Mouse (Mus musculus): ENCODE measurements around the gene 4930455H04Rik. TPM values are rescaled to one million over a fixed set of nuclear protein-coding genes. Genes with fewer than 3 reads are reported as not detected.

Gene 4930455H04Rik
- total and polyA plus RNA-seq, 2 experiments = 0.09 TPM; not detected in 1

GRCm38 (mm10) chr3:117024111-117024510 lies 56.0 kb downstream of the 4930455H04Rik start:
- WGBS = 72% methylated on average over 1 of the region's 1 CpGs
- Histone ChIP-seq H3K27me3 (ENCODE audit: control insufficient read depth, insufficient read depth, low read length) (no peaks in the 10 kb centered on the region), H3K9ac (ENCODE audit: low read depth, low read length) (no peak overlapping the region), H3K27ac (replicated peaks; ENCODE audit: insufficient read depth, low read depth, low read length) (no peak overlapping the region), H3K4me1 (ENCODE audit: control insufficient read depth, insufficient read depth, low read length) (no peaks in the 10 kb centered on the region), H3K36me3 (ENCODE audit: control insufficient read depth, insufficient read depth, low read length) (no peaks in the 10 kb centered on the region), H3K79me2 (ENCODE audit: control insufficient read depth, insufficient read depth, low read length) (no peaks in the 10 kb centered on the region), H3K4me3 (ENCODE audit: insufficient read depth, low read depth, low read length) (no peak overlapping the region)
- no peak for TF ChIP-seq POLR2A (IDR thresholded peaks at IDR 0.05; ENCODE audit: extremely low read depth, insufficient read depth, low read length)
- TF ChIP-seq CTCF (IDR thresholded peaks at IDR 0.05; ENCODE audit: low read depth, low read length) = no peak
- no peak for DNase-seq (ENCODE audit: extremely low read depth, low read depth, low spot score)

GRCm38 (mm10) chr3:117024557-117024956 lies 56.5 kb downstream of the 4930455H04Rik start:
- Histone ChIP-seq H3K9ac (ENCODE audit: low read depth, low read length) (no peak overlapping the region), H3K79me2 (ENCODE audit: control insufficient read depth, insufficient read depth, low read length) (no peaks in the 10 kb centered on the region), H3K4me3 (ENCODE audit: insufficient read depth, low read depth, low read length) (no peak overlapping the region), H3K4me1 (ENCODE audit: control insufficient read depth, insufficient read depth, low read length) (no peaks in the 10 kb centered on the region), H3K27me3 (ENCODE audit: control insufficient read depth, insufficient read depth, low read length) (no peaks in the 10 kb centered on the region), H3K36me3 (ENCODE audit: control insufficient read depth, insufficient read depth, low read length) (no peaks in the 10 kb centered on the region), H3K27ac (replicated peaks; ENCODE audit: insufficient read depth, low read depth, low read length) (no peak overlapping the region)
- TF ChIP-seq POLR2A (IDR thresholded peaks at IDR 0.05; ENCODE audit: extremely low read depth, insufficient read depth, low read length) (no peak), CTCF (IDR thresholded peaks at IDR 0.05; ENCODE audit: low read depth, low read length) (no peak)
- DNase-seq (ENCODE audit: extremely low read depth, low read depth, low spot score) = no peak
- WGBS = 59% methylated on average over 5 of the region's 5 CpGs

- H3K79me2 ChIP-seq (ENCODE audit: control insufficient read depth, insufficient read depth, low read length) = no peaks in the 10 kb centered on the region
- H3K27ac ChIP-seq (replicated peaks; ENCODE audit: insufficient read depth, low read depth, low read length) = no peak overlapping the region
- no peak for DNase-seq (ENCODE audit: extremely low read depth, low read depth, low spot score)
- H3K36me3 ChIP-seq (ENCODE audit: control insufficient read depth, insufficient read depth, low read length) = no peaks in the 10 kb centered on the region
- no peaks in the 10 kb centered on the region for H3K4me1 ChIP-seq (ENCODE audit: control insufficient read depth, insufficient read depth, low read length)
- 89% methylated on average over 3 of the region's 3 CpGs for WGBS
- no peaks in the 10 kb centered on the region for H3K27me3 ChIP-seq (ENCODE audit: control insufficient read depth, insufficient read depth, low read length)
- TF ChIP-seq POLR2A (IDR thresholded peaks at IDR 0.05; ENCODE audit: extremely low read depth, insufficient read depth, low read length) (no peak), CTCF (IDR thresholded peaks at IDR 0.05; ENCODE audit: low read depth, low read length) (no peak)
- H3K9ac ChIP-seq (ENCODE audit: low read depth, low read length) = no peak overlapping the region
- H3K4me3 ChIP-seq (ENCODE audit: insufficient read depth, low read depth, low read length) = no peak overlapping the region
These were observed 57.4 kb downstream of the 4930455H04Rik start for GRCm38 (mm10) chr3:117025421-117025820.

Other genes starting within 250 kb of the 4930455H04Rik start
- gene Agl, start 160.1 kb upstream of the 4930455H04Rik start, total RNA-seq (2014; rRNA removed) = 33.7 and 38.5 TPM in 2 replicates
- 12.0 and 12.1 TPM in 2 replicates for gene Agl, start 160.1 kb upstream of the 4930455H04Rik start, polyA plus RNA-seq (2012; rRNA removed)
- 14.4 and 22.4 TPM in 2 replicates for gene Frrs1, start 108.8 kb upstream of the 4930455H04Rik start, total RNA-seq (2014; rRNA removed)
- 21.6 and 39.7 TPM in 2 replicates for gene Frrs1, start 108.8 kb upstream of the 4930455H04Rik start, polyA plus RNA-seq (2012; rRNA removed)
- gene Palmd, start 720 bp downstream of the 4930455H04Rik start, total RNA-seq (2014; rRNA removed) = 14.2 and 16.5 TPM in 2 replicates
- 6.6 and 6.9 TPM in 2 replicates for gene Palmd, start 720 bp downstream of the 4930455H04Rik start, polyA plus RNA-seq (2012; rRNA removed)

All from liver, adult 2 months (tissue).